Mouse (Mus musculus) lung, postnatal 14 days (tissue): ENCODE measurements around the gene Uhrf2.
A peak's percentile ranks its signal among the peaks of the same experiment; 100 is the strongest.
"Not testable (repeated sequence)": the region's sequence is repeated elsewhere in the genome, so short reads cannot be mapped to it uniquely, and the experiment has no call there.

Experiments used
- DNase-seq: peaks from one replicate; pipeline ENCODE4 v3.0.0; 2021

The Uhrf2 gene

GRCm38 (mm10) chr19:30029894-30030635 is at the start of gene Uhrf2:
Uhrf2 (plus strand) TSS chr19:30030513.
- peak; percentile 97 for DNase-seq

- no peak for DNase-seq
Measured at GRCm38 (mm10) chr19:29984208-29985005, 45.9 kb upstream of the Uhrf2 start.

- DNase-seq: no peak
Measured at GRCm38 (mm10) chr19:29986464-29987091, 43.7 kb upstream of the Uhrf2 start.

- no peak for DNase-seq
Measured at GRCm38 (mm10) chr19:30000406-30001365, 29.6 kb upstream of the Uhrf2 start.

GRCm38 (mm10) chr19:30001550-30001949 is 28.8 kb upstream of the Uhrf2 start:
- no peak for DNase-seq

- DNase-seq: no peak
Measured at GRCm38 (mm10) chr19:30003621-30004020, 26.7 kb upstream of the Uhrf2 start, which contains the start of gene Trpd52l3. Trpd52l3 (plus strand) TSS chr19:30003790.

GRCm38 (mm10) chr19:30006371-30006770 is 23.9 kb upstream of the Uhrf2 start:
- DNase-seq: no peak

- no peak for DNase-seq
Measured at GRCm38 (mm10) chr19:30010520-30011296, 19.6 kb upstream of the Uhrf2 start.

- DNase-seq: no peak
Measured at GRCm38 (mm10) chr19:30014331-30014730, 16.0 kb upstream of the Uhrf2 start.

- no peak for DNase-seq
Measured at GRCm38 (mm10) chr19:30016156-30016555, 14.2 kb upstream of the Uhrf2 start.

- not testable (repeated sequence) for DNase-seq
Measured at GRCm38 (mm10) chr19:30023419-30023818, 6.9 kb upstream of the Uhrf2 start.

GRCm38 (mm10) chr19:30029002-30029710 is 1.2 kb upstream of the Uhrf2 start:
- no peak for DNase-seq

- peak; percentile 26 for DNase-seq
Measured at GRCm38 (mm10) chr19:30030636-30031467, 539 bp downstream of the Uhrf2 start.

GRCm38 (mm10) chr19:30031468-30031931 is 1.2 kb downstream of the Uhrf2 start:
- peak; percentile 7 for DNase-seq

GRCm38 (mm10) chr19:30032206-30032605 is 1.9 kb downstream of the Uhrf2 start:
- no peak for DNase-seq

GRCm38 (mm10) chr19:30035361-30035760 is 5.0 kb downstream of the Uhrf2 start:
- DNase-seq: no peak

- no peak for DNase-seq
Measured at GRCm38 (mm10) chr19:30043691-30044090, 13.4 kb downstream of the Uhrf2 start.

GRCm38 (mm10) chr19:30044630-30045029 is 14.3 kb downstream of the Uhrf2 start:
- no peak for DNase-seq

- DNase-seq: peak; percentile 19
Measured at GRCm38 (mm10) chr19:30045857-30046256, 15.5 kb downstream of the Uhrf2 start.

GRCm38 (mm10) chr19:30050584-30050983 is 20.3 kb downstream of the Uhrf2 start:
- no peak for DNase-seq
